Mouse (Mus musculus): ENCODE results near the gene Defb25.

Gene Defb25

GRCm38 (mm10) chr2:152626774-152627591, 4.1 kb upstream of the Defb25 start, which contains the start of gene Rem1:
Gene Rem1 (plus strand): TSS chr2:152626951.
- DNase-seq (ENCODE audit: low read depth, low spot score), result no peak

- no peak for DNase-seq (ENCODE audit: low read depth, low spot score)
Observed at GRCm38 (mm10) chr2:152625256-152625655, 2.4 kb upstream of the Defb25 start.

- no peak for DNase-seq (ENCODE audit: low read depth, low spot score)
Observed at GRCm38 (mm10) chr2:152624566-152624965, 1.7 kb upstream of the Defb25 start.

- DNase-seq (ENCODE audit: low read depth, low spot score), result no peak
Observed at GRCm38 (mm10) chr2:152622151-152622550, 702 bp downstream of the Defb25 start.

- no peak for DNase-seq (ENCODE audit: low read depth, low spot score)
Observed at GRCm38 (mm10) chr2:152620367-152621134, 2.3 kb downstream of the Defb25 start.

- peak; percentile 50 for DNase-seq (ENCODE audit: low read depth, low spot score)
Observed at GRCm38 (mm10) chr2:152617374-152617773, 5.5 kb downstream of the Defb25 start.

- no peak for DNase-seq (ENCODE audit: low read depth, low spot score)
Observed at GRCm38 (mm10) chr2:152616470-152616869, 6.4 kb downstream of the Defb25 start.

- peak; percentile 65 for DNase-seq (ENCODE audit: low read depth, low spot score)
Observed at GRCm38 (mm10) chr2:152615563-152615962, 7.3 kb downstream of the Defb25 start.

GRCm38 (mm10) chr2:152612193-152612592, 10.7 kb downstream of the Defb25 start:
- DNase-seq (ENCODE audit: low read depth, low spot score), result no peak

- DNase-seq (ENCODE audit: low read depth, low spot score), result no peak
Observed at GRCm38 (mm10) chr2:152608719-152609118, 14.1 kb downstream of the Defb25 start.

GRCm38 (mm10) chr2:152607746-152608145, 15.1 kb downstream of the Defb25 start:
- no peak for DNase-seq (ENCODE audit: low read depth, low spot score)

- peak; percentile 32 for DNase-seq (ENCODE audit: low read depth, low spot score)
Observed at GRCm38 (mm10) chr2:152604057-152604456, 18.8 kb downstream of the Defb25 start, which contains the start of gene Defb36. Gene Defb36 (plus strand): TSS chr2:152604327.

GRCm38 (mm10) chr2:152601275-152601960, 21.4 kb downstream of the Defb25 start:
- DNase-seq (ENCODE audit: low read depth, low spot score), result no peak

GRCm38 (mm10) chr2:152600076-152600475, 22.8 kb downstream of the Defb25 start:
- DNase-seq (ENCODE audit: low read depth, low spot score), result no peak

GRCm38 (mm10) chr2:152599299-152599698, 23.6 kb downstream of the Defb25 start, which contains the start of gene Defb45:
Gene Defb45 (minus strand): TSS chr2:152599399.
- DNase-seq (ENCODE audit: low read depth, low spot score), result no peak

- peak; percentile 18 for DNase-seq (ENCODE audit: low read depth, low spot score)
Observed at GRCm38 (mm10) chr2:152589021-152589420, 33.8 kb downstream of the Defb25 start.

- DNase-seq (ENCODE audit: low read depth, low spot score), result no peak
Observed at GRCm38 (mm10) chr2:152588450-152588849, 34.4 kb downstream of the Defb25 start.

GRCm38 (mm10) chr2:152586926-152587560, 35.8 kb downstream of the Defb25 start:
- DNase-seq (ENCODE audit: low read depth, low spot score), result peak; percentile 51

GRCm38 (mm10) chr2:152580612-152581011, 42.2 kb downstream of the Defb25 start:
- peak; percentile 30 for DNase-seq (ENCODE audit: low read depth, low spot score)

- DNase-seq (ENCODE audit: low read depth, low spot score), result no peak
Observed at GRCm38 (mm10) chr2:152580107-152580506, 42.7 kb downstream of the Defb25 start, which contains the start of gene Defb19. Gene Defb19 (minus strand): TSS chr2:152580312.

- DNase-seq (ENCODE audit: low read depth, low spot score), result no peak
Observed at GRCm38 (mm10) chr2:152573484-152573883, 49.4 kb downstream of the Defb25 start.
